Mouse (Mus musculus) midbrain, embryonic 13.5 days (tissue): ENCODE results near the gene Ica1. TPM values are rescaled to one million over a fixed set of nuclear protein-coding genes. Genes with fewer than 3 reads are reported as not detected.

Experiments
- ATAC-seq: fragments of 200-750 bp; cut with Nextera tagmentation; 2 replicates; pipeline ENCODE4 v1.8.0; 2017; ENCODE audit warnings: mild to moderate bottlenecking, moderate TSS enrichment, moderate library complexity
- H3K27ac ChIP-seq: fragments of 300-500 bp; sonication (generic); 2 replicates; pipeline ENCODE4 v1.5.1; 2015; ENCODE audit warnings: inconsistent platforms, mild to moderate bottlenecking, moderate library complexity
- H3K27me3 ChIP-seq: fragments of 300-500 bp; sonication (generic); 2 replicates; pipeline ENCODE4 v1.6.1; 2015; ENCODE audit warnings: mild to moderate bottlenecking, inconsistent platforms
- H3K36me3 ChIP-seq: fragments of 300-500 bp; sonication (generic); 2 replicates; pipeline ENCODE4 v1.6.1; 2015; ENCODE audit warnings: mild to moderate bottlenecking, inconsistent platforms
- H3K4me1 ChIP-seq: fragments of 300-500 bp; sonication (generic); replicated peaks from 2 replicates; pipeline ENCODE4 v1.6.1; 2015; ENCODE audit warnings: inconsistent platforms
- H3K4me2 ChIP-seq: fragments of 300-500 bp; sonication (generic); replicated peaks from 2 replicates; pipeline ENCODE4 v1.6.1; 2015; ENCODE audit warnings: moderate library complexity, mild to moderate bottlenecking, inconsistent platforms
- H3K4me3 ChIP-seq: fragments of 300-500 bp; sonication (generic); replicated peaks from 2 replicates; pipeline ENCODE4 v1.5.1; 2015; ENCODE audit warnings: mild to moderate bottlenecking, inconsistent platforms
- H3K9ac ChIP-seq: fragments of 300-500 bp; sonication (generic); replicated peaks from 2 replicates; pipeline ENCODE4 v1.6.1; 2015; ENCODE audit warnings: mild to moderate bottlenecking, inconsistent platforms
- H3K9me3 ChIP-seq: fragments of 300-500 bp; sonication (generic); 2 replicates; pipeline ENCODE4 v1.6.1; 2016; ENCODE audit warnings: mild to moderate bottlenecking, inconsistent platforms
- WGBS: fragments of 180-500 bp; shearing (Covaris S2); methylation state at CpG from one replicate; pipeline ENCODE4 v1.1.7; 2015; 5-methylcytosine and 5-hydroxymethylcytosine counted together
- polyA plus RNA-seq: library from polyadenylated mRNA; unstranded; fragments of >200 nt; fragmentation: Nextera tagmentation; extraction: Ambion mirVana; gene quantifications from 2 replicates; pipeline ENCODE4 v1.2.1, GENCODE M21; 2015

Ica1 gene
- polyA plus RNA-seq, 1 experiment from 2014 or later, result 36.9 TPM

GRCm38 (mm10) chr6:8669343-8669742 lies 108.9 kb downstream of the Ica1 start:
- Histone ChIP-seq H3K36me3 (no peaks in the 10 kb centered on the region), H3K9me3 (no peaks in the 10 kb centered on the region), H3K9ac (no peak overlapping the region), H3K4me1 (no peaks in the 10 kb centered on the region), H3K4me2 (no peak overlapping the region), H3K4me3 (no peak overlapping the region), H3K27me3 (no peaks in the 10 kb centered on the region), H3K27ac (no peak overlapping the region)
- WGBS, result 82% methylated on average over 4 of the region's 4 CpGs
- no peak for ATAC-seq

GRCm38 (mm10) chr6:8668013-8668811 lies 110.1 kb downstream of the Ica1 start:
- Histone ChIP-seq H3K4me1 (peaks cover under 1% of the 10 kb centered on the region; the same call in 1 of the 2 replicates), H3K27me3 (no peaks in the 10 kb centered on the region), H3K9me3 (no peaks in the 10 kb centered on the region), H3K27ac (no peak overlapping the region), H3K4me2 (no peak overlapping the region), H3K4me3 (no peak overlapping the region), H3K9ac (no peak overlapping the region), H3K36me3 (no peaks in the 10 kb centered on the region)
- no peak for ATAC-seq
- 69% methylated on average over 6 of the region's 6 CpGs for WGBS

- no peak for ATAC-seq
- Histone ChIP-seq H3K4me2 (no peak overlapping the region), H3K9ac (no peak overlapping the region), H3K4me1 (peaks cover 20% of the 10 kb centered on the region), H3K27ac (no peak overlapping the region), H3K36me3 (no peaks in the 10 kb centered on the region), H3K4me3 (no peak overlapping the region), H3K27me3 (no peaks in the 10 kb centered on the region), H3K9me3 (no peaks in the 10 kb centered on the region)
- WGBS, result 93% methylated on average over 5 of the region's 5 CpGs
Measured at GRCm38 (mm10) chr6:8665786-8666185, 112.5 kb downstream of the Ica1 start.

GRCm38 (mm10) chr6:8664956-8665355 lies 113.3 kb downstream of the Ica1 start:
- no peak for ATAC-seq

GRCm38 (mm10) chr6:8663092-8663740 lies 115.1 kb downstream of the Ica1 start:
- Histone ChIP-seq H3K4me2 (no peak overlapping the region), H3K9ac (no peak overlapping the region), H3K36me3 (no peaks in the 10 kb centered on the region), H3K9me3 (no peaks in the 10 kb centered on the region), H3K27ac (no peak overlapping the region), H3K4me1 (peaks cover 31% of the 10 kb centered on the region), H3K4me3 (no peak overlapping the region), H3K27me3 (no peaks in the 10 kb centered on the region)
- ATAC-seq, result no peak
- WGBS, result 70% methylated on average over 3 of the region's 3 CpGs

More at GRCm38 (mm10) chr6:8664956-8665355, 113.3 kb downstream of the Ica1 start:
- H3K36me3 ChIP-seq, result no peaks in the 10 kb centered on the region
- H3K27me3 ChIP-seq, result no peaks in the 10 kb centered on the region
- 90% methylated on average over 5 of the region's 5 CpGs for WGBS
- H3K9ac ChIP-seq, result no peak overlapping the region
- H3K27ac ChIP-seq, result no peak overlapping the region
- no peak overlapping the region for H3K4me3 ChIP-seq
- no peaks in the 10 kb centered on the region for H3K9me3 ChIP-seq
- H3K4me1 ChIP-seq, result peaks cover 22% of the 10 kb centered on the region
- no peak overlapping the region for H3K4me2 ChIP-seq

GRCm38 (mm10) chr6:8661404-8661803 lies 116.9 kb downstream of the Ica1 start:
- 16% methylated on average over 4 of the region's 4 CpGs for WGBS
- Histone ChIP-seq H3K27me3 (no peaks in the 10 kb centered on the region), H3K9me3 (no peaks in the 10 kb centered on the region), H3K36me3 (no peaks in the 10 kb centered on the region), H3K4me1 (peaks cover 31% of the 10 kb centered on the region), H3K27ac (no peak overlapping the region; the same call in 1 of the 2 replicates), H3K9ac (no peak overlapping the region), H3K4me2 (no peak overlapping the region), H3K4me3 (no peak overlapping the region)
- peak; percentile 67 for ATAC-seq

GRCm38 (mm10) chr6:8660076-8660475 lies 118.2 kb downstream of the Ica1 start:
- WGBS, result 84% methylated on average over 2 of the region's 2 CpGs
- H3K9me3 ChIP-seq, result no peaks in the 10 kb centered on the region
- no peak overlapping the region for H3K4me2 ChIP-seq
- no peak overlapping the region for H3K4me3 ChIP-seq
- peaks cover 31% of the 10 kb centered on the region for H3K4me1 ChIP-seq
- no peak overlapping the region for H3K27ac ChIP-seq
- no peaks in the 10 kb centered on the region for H3K36me3 ChIP-seq
- ATAC-seq, result no peak
- no peak overlapping the region for H3K9ac ChIP-seq
- no peaks in the 10 kb centered on the region for H3K27me3 ChIP-seq

- Histone ChIP-seq H3K9me3 (no peaks in the 10 kb centered on the region), H3K36me3 (no peaks in the 10 kb centered on the region), H3K4me3 (no peak overlapping the region), H3K27me3 (no peaks in the 10 kb centered on the region), H3K4me1 (peaks cover 31% of the 10 kb centered on the region), H3K27ac (no peak overlapping the region), H3K4me2 (0 out of 2 replicates have a peak overlapping the region, but pooled peaks have one; percentile 3), H3K9ac (no peak overlapping the region)
- ATAC-seq, result peak; percentile 76
- WGBS, result 19% methylated on average over 13 of the region's 13 CpGs
Measured at GRCm38 (mm10) chr6:8659194-8659959, 118.9 kb downstream of the Ica1 start.

GRCm38 (mm10) chr6:8658431-8658830 lies 119.9 kb downstream of the Ica1 start:
- Histone ChIP-seq H3K9me3 (no peaks in the 10 kb centered on the region), H3K36me3 (no peaks in the 10 kb centered on the region), H3K27me3 (no peaks in the 10 kb centered on the region), H3K9ac (no peak overlapping the region), H3K4me2 (no peak overlapping the region), H3K4me3 (no peak overlapping the region), H3K4me1 (peaks cover 31% of the 10 kb centered on the region), H3K27ac (no peak overlapping the region)
- WGBS, result 59% methylated on average over 4 of the region's 4 CpGs
- ATAC-seq, result no peak

- H3K4me3 ChIP-seq, result no peak overlapping the region
- 69% methylated on average over 3 of the region's 3 CpGs for WGBS
- H3K4me1 ChIP-seq, result peaks cover 23% of the 10 kb centered on the region
- no peak overlapping the region for H3K4me2 ChIP-seq
- no peaks in the 10 kb centered on the region for H3K36me3 ChIP-seq
- no peaks in the 10 kb centered on the region for H3K9me3 ChIP-seq
- H3K27ac ChIP-seq, result no peak overlapping the region
- H3K27me3 ChIP-seq, result no peaks in the 10 kb centered on the region
- H3K9ac ChIP-seq, result no peak overlapping the region
- ATAC-seq, result no peak
Measured at GRCm38 (mm10) chr6:8657459-8657858, 120.8 kb downstream of the Ica1 start.

GRCm38 (mm10) chr6:8655454-8655853 lies 122.8 kb downstream of the Ica1 start:
- Histone ChIP-seq H3K36me3 (no peaks in the 10 kb centered on the region), H3K4me2 (no peak overlapping the region), H3K4me3 (no peak overlapping the region), H3K9me3 (no peaks in the 10 kb centered on the region), H3K4me1 (peaks cover 9% of the 10 kb centered on the region), H3K27ac (no peak overlapping the region), H3K27me3 (no peaks in the 10 kb centered on the region), H3K9ac (no peak overlapping the region)
- WGBS, result 85% methylated on average over 2 of the region's 2 CpGs
- no peak for ATAC-seq

GRCm38 (mm10) chr6:8650413-8650812 lies 127.9 kb downstream of the Ica1 start:
- peaks cover 3% of the 10 kb centered on the region; the same call in 1 of the 2 replicates for H3K4me1 ChIP-seq
- H3K27ac ChIP-seq, result no peak overlapping the region
- H3K9ac ChIP-seq, result no peak overlapping the region
- no peaks in the 10 kb centered on the region for H3K36me3 ChIP-seq
- no peak overlapping the region for H3K4me2 ChIP-seq
- H3K27me3 ChIP-seq, result no peaks in the 10 kb centered on the region
- 93% methylated on average over 7 of the region's 7 CpGs for WGBS
- ATAC-seq, result no peak
- no peak overlapping the region for H3K4me3 ChIP-seq
- no peaks in the 10 kb centered on the region for H3K9me3 ChIP-seq
